Mouse (Mus musculus): ENCODE results near the gene Mamdc4.
"Not testable (repeated sequence)": the region's sequence is repeated elsewhere in the genome, so short reads cannot be mapped to it uniquely, and the experiment has no call there.

Gene Mamdc4

DNA sequence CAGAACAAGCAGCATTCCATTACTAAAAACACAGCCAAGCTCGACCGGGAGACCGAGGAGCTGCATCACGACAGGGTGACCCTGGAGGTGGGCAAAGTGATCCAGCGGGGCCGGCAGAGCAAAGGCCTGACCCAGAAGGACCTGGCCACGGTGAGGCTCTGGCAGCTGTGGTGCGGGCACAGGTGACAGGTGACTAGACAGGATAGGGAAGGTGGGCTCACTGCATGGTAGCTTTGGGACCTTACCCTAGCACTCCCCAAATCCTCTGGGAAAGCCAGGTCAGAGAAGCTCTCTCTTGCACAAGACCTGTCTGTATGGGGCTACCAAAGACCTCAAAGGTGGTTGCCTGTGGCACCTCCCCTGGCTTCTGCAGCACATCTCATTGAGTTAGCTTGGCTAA lies 14.1 kb downstream of the Mamdc4 start:
- no peak for DNase-seq (ENCODE audit: low read depth, low spot score)

DNA sequence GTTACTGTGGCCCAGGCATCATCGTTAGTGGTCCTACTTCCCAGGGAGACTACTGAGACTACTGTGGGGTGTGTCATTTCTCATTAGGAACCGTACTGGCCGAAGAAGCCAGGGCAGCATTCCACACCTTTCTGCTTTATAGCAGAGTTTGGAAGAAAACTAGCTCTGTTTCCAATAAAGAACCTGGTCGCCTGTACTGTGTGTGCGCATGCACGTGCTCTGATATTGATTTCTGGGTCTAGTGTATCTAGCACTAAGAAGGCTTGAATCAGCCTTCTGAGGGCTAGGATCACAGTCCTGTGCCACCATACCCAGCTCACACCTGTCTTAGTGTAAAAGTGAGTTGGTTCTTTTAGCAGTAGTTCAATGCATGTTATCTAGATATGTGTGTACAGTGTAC lies 15.9 kb downstream of the Mamdc4 start:
- DNase-seq (ENCODE audit: low read depth, low spot score) = no peak

DNA sequence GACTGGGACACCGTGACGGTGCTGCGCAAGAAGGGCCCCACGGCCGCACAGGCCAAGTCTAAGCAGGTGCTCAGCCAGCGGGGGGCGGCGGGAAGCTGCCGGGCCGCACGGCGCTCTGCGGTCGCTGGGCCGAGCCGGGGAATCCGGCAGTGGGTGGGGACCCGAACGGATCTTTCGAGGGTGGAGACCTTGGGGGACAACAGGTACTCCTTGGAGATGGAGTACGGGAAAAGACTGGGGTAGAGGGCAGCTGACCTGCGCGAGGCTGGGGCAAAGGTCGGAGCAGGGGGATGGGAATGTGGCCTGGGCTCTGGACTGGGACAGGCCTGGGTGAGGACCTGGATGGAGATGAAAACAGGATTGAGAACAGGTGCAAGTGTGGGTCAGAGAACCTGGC lies 16.7 kb downstream of the Mamdc4 start:
- DNase-seq (ENCODE audit: low read depth, low spot score) = no peak

DNA sequence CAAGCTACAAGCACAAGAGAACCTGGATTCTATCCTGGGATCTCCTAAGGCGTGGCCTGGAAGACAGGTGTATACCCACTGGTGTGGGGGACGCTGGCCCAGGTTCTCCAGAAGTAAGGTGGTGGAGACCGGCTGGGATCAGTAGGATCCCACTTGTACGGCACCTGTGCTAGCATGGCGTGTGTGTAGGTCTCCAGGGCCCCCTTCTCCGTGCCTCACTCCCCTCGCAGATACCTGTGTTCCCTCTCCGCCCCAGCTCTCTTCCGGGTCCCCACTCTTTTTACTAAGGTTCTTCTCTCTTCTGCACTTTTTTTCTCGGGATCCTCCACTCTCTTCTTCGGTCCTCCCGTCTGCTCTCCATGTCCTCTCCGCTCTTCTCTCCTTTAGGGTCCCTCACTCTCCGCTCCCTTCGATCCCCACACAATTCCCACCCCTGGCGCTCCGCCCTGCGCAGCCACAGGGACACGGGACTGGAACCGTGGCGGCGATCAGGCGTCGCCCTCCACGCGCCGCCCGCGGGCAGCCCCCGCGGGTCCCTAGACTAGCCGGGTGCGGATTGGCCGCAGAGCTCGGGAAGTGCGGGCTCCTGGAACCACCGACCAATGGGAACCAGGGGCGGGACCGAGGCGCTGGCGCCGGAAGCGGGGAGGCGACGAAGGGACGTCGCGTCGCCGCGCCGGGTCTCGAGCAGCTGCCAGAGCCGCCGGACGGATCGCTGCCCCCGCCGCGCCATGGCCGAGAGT lies 17.3 kb downstream of the Mamdc4 start, which contains the start of gene Edf1:
TSS of gene Edf1 (plus strand) at position 627 of the 743 bp plus-strand sequence.
- peak; percentile 90 for DNase-seq (ENCODE audit: low read depth, low spot score)

DNA sequence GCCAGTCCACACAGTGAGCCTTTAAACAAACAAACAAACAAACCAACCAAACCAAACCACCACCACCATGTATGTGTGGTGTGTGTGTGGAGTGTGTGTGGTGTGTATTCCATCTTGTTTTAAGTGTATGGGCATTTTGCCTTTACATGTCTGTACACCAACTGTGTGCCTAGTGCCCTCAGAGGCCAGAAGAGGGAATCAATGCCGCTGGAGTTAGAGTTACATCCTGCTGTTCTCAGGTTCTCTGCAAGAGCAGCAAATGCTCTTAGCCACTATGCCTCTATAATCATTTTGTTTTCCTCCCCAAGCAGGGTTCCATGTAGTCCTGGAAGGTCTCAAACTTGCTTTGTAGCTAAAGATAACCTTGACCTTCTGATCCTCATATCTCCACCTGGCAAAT lies 18.3 kb downstream of the Mamdc4 start:
- no peak for DNase-seq (ENCODE audit: low read depth, low spot score)

DNA sequence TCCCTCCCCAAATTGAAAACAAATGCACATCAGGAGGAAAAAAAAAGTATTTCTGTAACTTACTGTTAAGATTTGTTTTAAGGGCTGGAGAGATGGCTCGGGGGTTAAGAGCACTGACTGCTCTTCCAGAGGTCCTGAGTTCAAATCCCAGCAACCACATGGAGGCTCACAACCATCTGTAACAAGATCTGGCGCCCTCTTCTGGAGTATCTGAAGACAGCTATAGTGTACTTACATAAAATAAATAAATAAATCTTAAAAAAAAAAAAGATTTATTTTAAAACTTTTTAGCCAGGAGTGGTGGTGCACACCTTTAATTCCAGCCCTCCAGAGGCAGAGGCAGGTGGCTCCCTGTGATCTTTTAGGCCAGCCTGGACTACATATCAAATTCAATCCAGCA lies 19.2 kb downstream of the Mamdc4 start:
- DNase-seq (ENCODE audit: low read depth, low spot score) = not testable (repeated sequence)

DNA sequence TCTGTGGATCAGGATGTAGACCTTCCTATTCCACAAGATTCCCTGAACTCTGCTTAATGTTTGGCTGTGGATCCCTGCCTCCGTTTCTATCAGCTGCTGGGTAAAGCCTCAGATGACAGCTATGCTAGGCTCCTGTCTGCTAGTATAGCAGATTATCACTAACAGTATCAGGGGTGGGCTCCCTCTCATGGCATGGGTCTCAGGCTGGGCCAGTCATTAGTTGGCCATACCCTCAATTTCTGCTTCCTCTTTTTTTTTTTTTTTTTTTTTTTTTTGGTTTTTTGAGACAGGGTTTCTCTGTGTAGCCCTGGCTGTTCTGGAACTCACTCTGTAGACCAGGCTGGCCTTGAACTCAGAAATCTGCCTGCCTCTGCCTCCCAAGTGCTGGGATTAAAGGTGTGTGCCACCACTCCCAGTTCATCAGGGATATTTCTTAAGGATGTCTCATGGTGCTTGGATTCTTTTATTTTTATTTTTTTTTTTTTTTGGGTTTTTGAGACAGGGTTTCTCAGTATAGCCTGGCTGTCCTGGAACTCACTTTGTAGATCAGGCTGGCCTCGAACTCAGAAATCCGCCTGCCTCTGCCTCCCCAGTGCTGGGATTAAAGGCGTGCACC lies 21.4 kb downstream of the Mamdc4 start:
- DNase-seq (ENCODE audit: low read depth, low spot score) = not testable (repeated sequence)

DNA sequence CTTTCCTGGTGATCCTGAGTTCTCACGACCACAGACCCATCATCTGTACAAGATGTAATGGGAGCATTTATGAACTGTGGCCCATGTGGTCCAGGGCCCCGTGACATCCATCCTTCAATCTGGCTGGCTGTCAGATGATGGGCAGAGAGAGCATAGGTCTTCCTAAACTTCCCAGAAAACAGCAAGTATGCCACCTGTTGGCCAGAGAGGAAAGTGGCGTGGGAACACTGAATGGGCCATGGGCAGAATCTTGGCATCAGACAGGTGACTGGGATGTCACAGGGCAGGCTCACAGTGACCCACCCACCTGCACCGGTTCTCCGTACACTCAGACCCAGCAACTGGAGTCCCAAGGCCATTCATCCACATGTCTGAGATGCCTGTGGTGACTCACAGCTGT lies 23.5 kb downstream of the Mamdc4 start:
- DNase-seq (ENCODE audit: low read depth, low spot score) = no peak

DNA sequence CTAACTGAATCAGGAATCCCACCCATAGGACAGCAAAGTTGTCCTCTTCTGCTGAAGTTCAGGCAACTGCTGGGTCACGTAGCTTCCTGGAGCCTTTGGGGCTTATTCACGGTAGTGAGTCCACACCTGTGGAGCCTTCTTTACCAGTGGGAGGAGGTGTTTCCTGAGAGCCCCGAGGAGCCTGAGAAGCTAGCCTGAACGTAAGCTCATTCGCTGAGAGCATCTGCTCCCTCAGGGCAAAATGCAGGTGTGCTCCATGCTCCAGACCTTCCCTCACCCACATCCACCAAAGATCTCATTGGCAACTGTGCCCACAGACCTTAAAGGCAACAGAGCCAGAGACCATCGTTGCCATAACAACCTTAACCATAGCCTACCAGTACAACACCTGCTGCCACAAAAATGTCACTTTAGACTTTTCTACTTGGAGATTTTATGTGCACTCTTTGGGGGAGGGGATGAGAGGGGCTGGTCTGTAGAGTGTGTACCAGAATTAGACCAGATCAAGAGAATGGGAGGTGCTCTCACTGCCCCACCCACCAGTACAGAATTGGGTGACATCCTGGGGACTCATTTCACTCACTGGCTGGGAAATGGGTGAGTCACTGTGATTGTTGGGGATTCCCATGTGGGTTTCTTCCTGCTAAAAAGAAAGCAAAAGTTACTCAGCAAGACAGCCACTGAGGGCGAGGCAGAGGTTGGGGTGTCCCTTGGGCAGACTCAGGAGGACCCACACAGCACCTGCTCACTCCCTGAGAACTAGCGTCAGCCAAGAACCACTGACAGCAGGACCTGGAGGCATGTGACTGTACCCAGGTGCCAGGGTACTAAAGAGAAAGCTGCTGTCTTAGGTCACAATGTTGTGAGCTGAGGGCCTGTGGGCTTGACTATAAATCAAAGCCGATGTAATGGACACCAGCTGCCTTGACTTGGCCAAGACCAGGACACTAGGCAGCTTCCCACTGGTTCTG lies 25.3 kb downstream of the Mamdc4 start:
- no peak for DNase-seq (ENCODE audit: low read depth, low spot score)

DNA sequence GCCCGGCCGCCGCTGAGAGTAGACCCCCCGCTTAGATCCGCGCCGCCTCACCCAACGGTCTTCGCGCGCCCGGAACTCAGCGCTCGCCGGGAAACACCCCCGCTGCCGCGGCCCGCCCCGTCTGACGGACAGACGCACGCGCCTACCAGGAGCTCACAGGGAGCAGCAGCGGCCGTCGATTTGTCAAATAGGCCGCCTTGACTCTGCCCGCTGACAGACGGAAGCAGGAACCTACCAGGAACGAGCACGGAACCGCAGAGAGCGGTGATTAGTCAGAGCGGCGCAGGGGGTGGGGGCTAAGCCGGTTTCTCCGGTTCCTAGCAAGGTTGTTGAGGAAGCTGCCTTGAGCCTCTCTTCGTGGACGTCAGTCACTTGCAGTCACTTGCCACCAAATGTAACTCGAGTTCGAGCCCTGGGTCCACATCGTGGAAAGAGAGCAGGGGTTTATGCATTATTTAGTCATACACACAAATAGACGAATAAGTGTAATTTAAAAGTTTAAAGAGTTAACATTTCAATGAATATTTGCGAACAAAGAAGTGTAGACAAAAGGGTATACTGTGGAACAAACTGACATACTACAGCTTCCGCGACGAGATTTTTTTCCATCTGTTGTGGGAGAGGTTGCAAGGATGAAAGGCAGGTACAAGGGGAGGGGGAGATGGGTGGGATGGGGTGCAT lies 27.7 kb downstream of the Mamdc4 start, which contains the start of gene Traf2:
TSS of gene Traf2 (minus strand) at position 130 of the 681 bp plus-strand sequence.
- peak; percentile 98 for DNase-seq (ENCODE audit: low read depth, low spot score)

DNA sequence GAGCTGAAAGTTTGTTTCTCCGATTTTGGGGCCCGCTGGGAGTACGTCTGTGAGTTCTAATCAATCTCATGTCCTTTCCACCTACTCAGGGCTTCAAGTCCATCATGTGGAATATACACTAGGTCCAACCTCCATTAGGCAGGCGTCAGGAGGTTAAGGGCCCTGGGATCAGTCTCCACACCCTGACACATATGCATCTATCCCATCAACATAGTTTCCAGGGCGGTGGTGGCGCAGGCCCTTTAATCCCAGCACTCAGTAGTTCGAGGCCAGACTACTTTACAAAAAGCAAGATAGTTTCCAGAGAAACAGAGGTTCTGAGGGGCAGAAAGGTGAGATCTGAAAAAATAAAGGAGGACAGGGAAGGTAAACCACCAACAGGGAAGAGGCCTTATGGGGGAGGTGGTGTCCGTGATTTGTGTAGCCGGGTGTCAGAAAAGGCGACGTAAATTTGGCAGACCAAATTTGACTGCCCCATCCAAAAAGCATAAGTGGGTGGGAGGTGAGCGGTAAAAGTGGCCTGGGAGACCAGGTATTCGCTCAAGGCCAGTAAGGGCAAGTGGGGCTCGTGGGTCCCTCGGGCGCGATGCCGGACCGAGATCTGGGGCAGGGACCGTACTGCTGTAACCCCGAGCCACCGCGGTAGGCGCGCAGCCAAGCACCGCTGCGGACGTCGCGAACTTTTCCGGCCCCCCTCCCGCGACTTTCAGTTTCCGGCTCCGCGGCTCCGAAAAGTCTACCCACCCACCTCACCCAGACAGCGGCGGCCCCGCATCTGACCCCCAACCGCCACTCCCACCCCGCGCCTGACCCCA lies 28.4 kb downstream of the Mamdc4 start:
- DNase-seq (ENCODE audit: low read depth, low spot score) = no peak

DNA sequence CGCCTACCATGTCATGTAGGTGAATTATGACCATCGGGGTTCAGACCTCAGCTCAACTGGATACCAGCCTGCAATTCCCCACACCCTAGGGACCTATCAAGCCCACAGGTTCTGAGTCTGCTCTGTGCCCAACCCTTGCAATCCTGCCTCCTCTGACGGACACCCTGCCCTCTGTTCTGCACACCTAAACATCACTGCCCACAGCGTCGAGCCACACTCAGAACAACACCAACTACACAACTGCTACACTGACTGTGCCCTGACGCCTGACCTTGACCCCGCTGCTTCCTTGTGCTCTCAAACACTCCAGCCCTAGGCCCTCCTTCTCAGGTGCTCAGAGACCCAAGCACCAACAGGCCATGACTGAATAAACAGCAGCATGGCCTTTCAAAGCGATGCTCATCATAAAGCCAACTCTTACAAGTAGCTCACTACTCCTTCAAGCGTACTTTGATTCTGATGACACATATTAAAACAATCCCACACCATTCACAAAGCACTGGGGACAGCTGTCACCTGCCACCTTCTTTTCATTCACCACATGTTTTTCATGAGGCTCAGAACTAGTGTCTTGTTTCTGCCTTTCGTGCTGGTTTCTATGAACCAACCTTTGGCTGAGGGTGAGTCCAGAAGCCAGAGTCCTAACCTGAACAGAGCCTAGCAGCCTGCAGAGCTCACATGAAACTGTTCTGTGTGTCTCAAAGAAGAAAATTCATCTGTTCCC lies 32.8 kb downstream of the Mamdc4 start:
- DNase-seq (ENCODE audit: low read depth, low spot score) = no peak

DNA sequence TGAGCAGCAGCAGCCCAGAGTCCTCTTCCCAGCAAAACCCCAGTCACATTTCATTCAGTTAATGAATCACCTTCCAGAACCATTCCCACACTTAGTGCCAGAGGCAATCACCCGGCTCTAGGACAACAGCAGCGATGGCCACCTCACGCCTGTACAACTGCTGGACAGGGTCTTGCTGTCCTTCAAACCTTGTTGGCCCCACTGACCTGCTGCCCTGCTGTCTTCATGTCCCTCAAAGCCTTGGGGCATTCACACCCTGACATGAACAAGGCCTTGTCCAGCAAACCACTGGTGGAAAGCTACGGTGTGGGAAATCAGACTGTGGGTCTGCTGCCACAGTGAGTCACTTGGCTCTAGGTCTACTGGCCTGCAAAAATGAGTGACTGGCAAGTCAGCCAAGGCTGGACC lies 34.1 kb downstream of the Mamdc4 start:
- no peak for DNase-seq (ENCODE audit: low read depth, low spot score)

DNA sequence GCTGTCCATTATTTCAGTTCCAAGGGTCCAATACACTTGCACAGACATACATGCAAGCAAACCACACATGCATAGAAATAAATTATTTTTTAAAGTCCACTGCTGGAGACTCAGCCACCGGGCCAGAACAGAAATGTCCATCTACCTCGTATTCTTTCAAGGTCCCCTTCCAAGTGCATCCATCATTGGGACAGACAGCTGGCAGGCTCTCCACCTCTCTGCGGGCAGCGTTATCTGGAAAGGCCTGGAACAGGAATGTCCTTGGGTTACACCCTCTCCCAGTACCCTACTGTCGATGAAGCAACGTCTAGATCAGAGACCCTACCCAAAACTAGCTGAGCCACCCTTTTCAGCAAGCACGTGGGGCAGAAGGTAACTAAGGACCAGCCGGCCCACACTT lies 38.1 kb downstream of the Mamdc4 start:
- DNase-seq (ENCODE audit: low read depth, low spot score) = no peak

DNA sequence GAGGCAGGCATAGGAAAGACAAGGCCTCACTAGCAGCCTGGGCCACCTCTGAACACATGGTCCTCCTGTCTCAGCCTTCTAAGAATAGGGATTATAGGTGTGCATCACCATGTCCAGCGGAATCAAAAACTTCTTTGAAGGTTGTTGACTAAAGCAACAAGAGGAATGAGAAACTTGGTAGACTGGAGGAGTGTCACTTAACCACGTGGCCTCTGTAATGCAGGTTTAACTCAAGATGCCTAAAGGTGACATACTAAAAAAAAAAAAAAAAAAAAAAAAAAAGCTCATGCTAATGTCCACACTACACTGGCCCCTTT lies 39.8 kb downstream of the Mamdc4 start:
- DNase-seq (ENCODE audit: low read depth, low spot score) = no peak

DNA sequence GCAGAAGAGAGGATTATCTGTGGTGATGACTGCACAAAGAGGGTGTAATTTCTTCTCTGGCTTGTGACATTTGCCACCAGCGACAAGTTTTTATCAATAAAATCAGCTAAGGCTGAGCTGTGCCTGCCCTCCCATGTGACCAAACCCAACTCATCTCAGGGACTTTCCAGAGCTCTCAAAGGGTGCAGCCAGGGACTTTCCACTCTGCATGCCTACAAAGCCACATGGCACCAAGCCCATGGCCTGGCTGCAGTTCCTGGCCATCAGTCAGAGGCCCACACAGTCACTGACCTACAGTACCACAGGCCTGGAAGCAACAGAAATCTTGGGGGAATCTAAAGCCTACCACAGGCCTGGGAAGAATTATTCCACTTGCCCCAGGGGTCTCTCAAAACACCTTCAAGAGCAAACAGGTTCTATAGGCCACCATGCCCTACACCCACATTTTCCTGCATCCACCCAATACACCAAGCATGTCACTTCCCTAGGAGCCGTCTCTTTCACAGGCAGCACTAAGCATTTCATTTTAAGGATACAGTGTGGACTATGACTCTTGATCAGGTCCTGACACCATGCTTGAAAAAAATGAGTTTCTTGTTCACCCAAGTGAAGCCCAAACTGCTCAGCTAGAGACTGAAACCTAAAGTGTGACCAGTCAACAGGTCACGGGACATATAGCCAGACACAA lies 40.3 kb downstream of the Mamdc4 start:
- DNase-seq (ENCODE audit: low read depth, low spot score) = no peak

DNA sequence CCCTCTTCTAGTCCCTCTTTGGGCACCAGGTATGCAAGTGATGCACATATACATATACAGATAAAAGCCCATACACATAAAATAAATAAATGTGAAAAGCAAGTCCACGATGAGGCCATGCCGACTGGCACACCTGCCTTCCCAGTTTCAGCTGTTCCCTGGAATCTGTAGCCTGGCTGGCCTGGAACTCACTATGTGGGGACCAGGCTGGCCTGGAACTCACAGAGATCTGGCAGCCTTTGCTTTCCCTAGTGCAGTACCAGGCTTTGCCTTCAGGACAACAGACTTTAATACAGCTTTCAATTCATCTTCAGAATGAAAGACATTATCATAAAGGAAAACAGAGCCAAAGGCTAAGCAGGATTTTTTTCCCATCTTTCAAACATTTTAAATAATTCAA lies 40.9 kb downstream of the Mamdc4 start:
- DNase-seq (ENCODE audit: low read depth, low spot score) = no peak

DNA sequence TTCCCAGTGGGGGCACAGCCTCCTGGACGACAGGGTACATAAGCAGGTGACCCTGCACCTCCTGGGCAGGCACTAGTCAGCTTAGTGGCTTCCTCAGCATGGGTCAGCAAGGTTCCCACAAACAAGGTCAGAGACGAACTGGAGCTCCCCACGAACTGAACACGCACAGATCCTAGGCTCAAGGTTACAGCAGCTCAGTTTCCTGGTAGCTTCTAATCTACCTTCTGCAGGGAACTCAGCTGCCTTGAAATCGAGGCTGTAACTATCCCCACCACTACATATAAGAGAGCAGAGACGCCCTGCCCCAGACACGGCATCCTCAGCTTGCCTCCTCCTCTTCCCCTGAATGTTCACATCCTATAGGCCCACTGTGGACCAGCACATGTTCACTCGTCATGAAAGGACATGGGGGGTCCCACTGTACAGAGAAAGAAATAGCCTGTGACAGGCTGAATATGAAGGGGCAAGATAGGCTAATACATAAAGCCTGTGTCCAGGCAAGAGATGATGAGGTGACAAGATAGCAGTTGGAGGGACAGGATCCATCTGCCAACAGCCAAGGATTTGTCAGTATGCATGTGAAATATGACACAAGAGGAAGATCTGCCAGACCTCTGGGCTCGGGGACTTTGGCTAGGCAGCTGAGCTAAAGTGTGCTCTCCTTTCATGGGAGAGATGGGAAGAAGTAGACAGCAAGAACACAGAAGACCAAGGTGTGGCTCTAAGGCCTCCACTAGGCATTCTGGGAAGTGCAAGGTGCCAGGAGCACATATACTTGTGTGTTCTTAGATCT lies 47.9 kb downstream of the Mamdc4 start:
- no peak for DNase-seq (ENCODE audit: low read depth, low spot score)
